Mouse (Mus musculus) hindbrain, postnatal 0 days (tissue): ENCODE measurements around the gene Lrrc4b. TPM values are rescaled to one million over a fixed set of nuclear protein-coding genes. Genes with fewer than 3 reads are reported as not detected.

ENCODE experiments used
- ATAC-seq: fragments of 200-750 bp; cut with Nextera tagmentation; 2 replicates; pipeline ENCODE4 v1.8.0; 2017; ENCODE audit warnings: mild to moderate bottlenecking, moderate TSS enrichment, moderate library complexity
- DNase-seq: peaks from one replicate; pipeline ENCODE4 v3.0.0-alpha.2; 2015; ENCODE audit warnings: low spot score
- H3K27ac ChIP-seq: fragments of 300-500 bp; sonication (generic); 2 replicates; pipeline ENCODE4 v1.5.1; 2014; ENCODE audit warnings: mild to moderate bottlenecking
- H3K27me3 ChIP-seq: fragments of 300-500 bp; sonication (generic); 2 replicates; pipeline ENCODE4 v1.6.1; 2014; ENCODE audit warnings: low read length, mixed read lengths; ENCODE audit not compliant: insufficient read depth
- H3K36me3 ChIP-seq: fragments of 300-500 bp; sonication (generic); 2 replicates; pipeline ENCODE4 v1.6.1; 2014; ENCODE audit warnings: low read length, mixed read lengths; ENCODE audit not compliant: insufficient read depth
- H3K4me1 ChIP-seq: fragments of 300-500 bp; sonication (generic); 2 replicates; pipeline ENCODE4 v1.6.1; 2014; ENCODE audit warnings: antibody characterized with exemption, low read length, mixed read lengths; ENCODE audit not compliant: insufficient read depth
- H3K4me2 ChIP-seq: fragments of 300-500 bp; sonication (generic); 2 replicates; pipeline ENCODE4 v1.6.1; 2014; ENCODE audit warnings: low read depth, mild to moderate bottlenecking, low read length, moderate library complexity, mixed read lengths
- H3K4me3 ChIP-seq: fragments of 300-500 bp; sonication (generic); 2 replicates; pipeline ENCODE4 v1.5.1; 2014; ENCODE audit warnings: low read length
- H3K9ac ChIP-seq: fragments of 300-500 bp; sonication (generic); replicated peaks from 2 replicates; pipeline ENCODE4 v1.6.1; 2014; ENCODE audit warnings: mild to moderate bottlenecking, low read length, moderate library complexity, mixed read lengths
- H3K9me3 ChIP-seq: fragments of 300-500 bp; sonication (generic); 2 replicates; pipeline ENCODE4 v1.6.1; 2016; ENCODE audit warnings: low read length, mixed read lengths
- CTCF ChIP-seq: IDR thresholded peaks from 2 replicates; pipeline ENCODE4 v1.5.1; 2016; ENCODE audit warnings: antibody characterized with exemption, control low read depth, low read depth
- WGBS: fragments of 180-500 bp; shearing (Covaris S2); extraction: QIAGEN DNeasy Blood & Tissue Kit; methylation state at CpG from one replicate; pipeline ENCODE4 v1.1.7; 2014; 5-methylcytosine and 5-hydroxymethylcytosine counted together
- polyA plus RNA-seq: library from polyadenylated mRNA; unstranded; fragments of >200 nt; fragmentation: Nextera tagmentation; extraction: Ambion mirVana; gene quantifications from 2 replicates; pipeline ENCODE4 v1.2.1, GENCODE M21; 2015
- total RNA-seq: library from RNA; depleted of rRNA; stranded (reverse); fragments of >200 nt; gene quantifications from 2 replicates; pipeline ENCODE4 v1.2.3, GENCODE M21; 2014

Gene Lrrc4b
- total and polyA plus RNA-seq, 2 experiments from 2014 or later: 19.6 to 562 TPM

DNA sequence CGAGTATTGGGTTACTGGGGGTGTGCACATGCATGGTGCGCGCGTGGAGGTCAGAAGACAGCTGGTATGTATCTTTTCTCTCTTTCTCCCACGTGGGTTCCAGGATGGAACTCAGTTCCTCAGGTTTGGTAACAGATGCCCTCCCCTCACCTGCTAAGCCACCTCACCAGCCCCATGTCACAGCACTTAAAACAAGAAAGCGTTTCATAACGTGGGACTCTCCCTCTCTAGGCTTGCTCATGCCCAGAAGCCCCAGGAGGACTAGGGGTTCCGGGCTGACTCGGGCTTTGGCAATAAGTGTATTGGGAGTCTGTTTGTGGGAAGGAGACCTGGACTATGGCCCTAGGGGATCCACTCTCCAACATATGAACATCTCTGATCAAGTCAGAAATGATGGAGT lies 5.3 kb downstream of the Lrrc4b start:
- WGBS: 76% methylated on average over 9 of the region's 9 CpGs
- no peaks in the 10 kb centered on the region for H3K9me3 ChIP-seq

DNA sequence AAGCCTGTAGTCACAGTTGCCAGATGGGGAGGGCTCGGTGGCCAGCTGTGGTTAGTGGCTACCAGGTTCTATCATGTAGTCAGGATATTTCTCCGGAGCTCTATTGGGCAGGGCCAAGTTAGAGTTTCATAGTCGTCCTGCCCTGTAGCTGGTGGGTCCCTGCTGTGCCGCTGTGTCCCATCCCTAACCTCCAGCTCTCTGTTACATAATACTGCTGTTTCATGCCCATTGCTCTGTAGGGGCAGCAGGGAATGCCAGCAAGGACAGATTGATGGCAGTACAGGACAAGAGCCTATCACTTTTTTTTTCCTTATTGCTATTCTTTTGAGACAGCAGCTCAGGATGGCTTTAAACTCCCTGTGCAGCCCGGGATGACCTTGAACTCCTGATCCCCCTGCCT lies 7.0 kb downstream of the Lrrc4b start:
- Histone ChIP-seq H3K4me2 (no peak overlapping the region), H3K9me3 (no peaks in the 10 kb centered on the region), H3K27ac (no peak overlapping the region), H3K36me3 (no peaks in the 10 kb centered on the region), H3K4me3 (no peak overlapping the region), H3K4me1 (peaks cover 14% of the 10 kb centered on the region; the same call in 1 of the 2 replicates), H3K27me3 (no peaks in the 10 kb centered on the region), H3K9ac (no peak overlapping the region)
- ATAC-seq (no peak), DNase-seq (no peak)
- 72% methylated on average over 5 of the region's 5 CpGs for WGBS
- no peak for TF ChIP-seq CTCF

More for the DNA sequence above, 5.3 kb downstream of the Lrrc4b start:
- Histone ChIP-seq H3K36me3 (no peaks in the 10 kb centered on the region), H3K27ac (no peak overlapping the region), H3K4me1 (peaks cover 25% of the 10 kb centered on the region; the same call in 1 of the 2 replicates), H3K9ac (no peak overlapping the region), H3K4me2 (no peak overlapping the region), H3K4me3 (no peak overlapping the region), H3K27me3 (no peaks in the 10 kb centered on the region)
- TF ChIP-seq CTCF: no peak
- ATAC-seq (no peak), DNase-seq (no peak)

DNA sequence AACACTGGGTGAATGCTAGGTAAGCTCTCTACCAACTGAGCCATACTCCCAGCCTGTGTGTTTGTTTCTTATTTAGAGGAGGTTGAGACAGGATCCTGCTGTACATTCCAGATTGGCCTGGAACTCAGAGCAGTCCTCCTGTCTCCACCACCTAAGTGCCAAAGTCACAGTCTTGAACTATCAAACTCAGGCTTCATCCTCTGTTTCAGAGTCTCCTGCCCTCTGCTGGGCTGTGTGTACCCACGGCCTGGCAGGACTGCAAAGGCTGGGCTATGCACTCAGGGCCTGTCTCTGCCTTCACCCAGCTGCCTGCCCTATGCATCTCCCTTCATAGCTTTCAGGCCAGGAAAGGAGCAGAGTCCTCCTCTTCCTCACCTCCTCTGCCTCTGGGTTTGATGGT lies 7.4 kb downstream of the Lrrc4b start:
- no peaks in the 10 kb centered on the region for H3K27me3 ChIP-seq
- 13% methylated on average over 1 of the region's 1 CpGs for WGBS
- no peaks in the 10 kb centered on the region for H3K36me3 ChIP-seq
- DNase-seq: peak; percentile 40
- peak; percentile 56 for TF ChIP-seq CTCF
- no peak overlapping the region for H3K4me3 ChIP-seq
- H3K27ac ChIP-seq: no peak overlapping the region
- H3K4me2 ChIP-seq: no peak overlapping the region
- ATAC-seq: no peak
- H3K4me1 ChIP-seq: peaks cover 14% of the 10 kb centered on the region
- no peak overlapping the region for H3K9ac ChIP-seq
- H3K9me3 ChIP-seq: no peaks in the 10 kb centered on the region

DNA sequence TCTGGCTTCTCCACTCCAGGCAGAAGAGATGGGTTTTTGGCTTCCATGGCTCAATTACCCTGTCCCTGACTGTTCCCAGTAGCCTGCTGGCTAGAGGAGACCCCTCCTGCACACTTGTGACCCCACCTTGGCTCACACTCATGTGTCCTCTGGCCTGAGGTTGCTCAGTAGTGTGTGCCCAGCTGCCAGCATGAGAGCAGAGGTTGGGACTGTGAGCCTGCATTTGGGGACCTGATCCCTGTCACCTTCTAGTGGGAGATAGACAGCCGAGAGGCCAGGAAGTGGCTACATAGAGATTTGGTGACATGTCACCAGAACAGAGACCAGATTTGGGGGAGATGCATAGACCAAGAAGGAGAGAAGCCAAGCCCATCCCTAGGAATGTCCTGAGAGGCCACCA lies 8.4 kb downstream of the Lrrc4b start:
- no peak overlapping the region for H3K27ac ChIP-seq
- H3K27me3 ChIP-seq: no peaks in the 10 kb centered on the region
- TF ChIP-seq CTCF: no peak
- no peak overlapping the region for H3K9ac ChIP-seq
- H3K36me3 ChIP-seq: no peaks in the 10 kb centered on the region
- peaks cover 8% of the 10 kb centered on the region for H3K4me1 ChIP-seq
- no peak for ATAC-seq
- H3K4me2 ChIP-seq: no peak overlapping the region
- no peaks in the 10 kb centered on the region for H3K9me3 ChIP-seq
- 89% methylated on average over 1 of the region's 1 CpGs for WGBS
- no peak for DNase-seq
- no peak overlapping the region for H3K4me3 ChIP-seq

DNA sequence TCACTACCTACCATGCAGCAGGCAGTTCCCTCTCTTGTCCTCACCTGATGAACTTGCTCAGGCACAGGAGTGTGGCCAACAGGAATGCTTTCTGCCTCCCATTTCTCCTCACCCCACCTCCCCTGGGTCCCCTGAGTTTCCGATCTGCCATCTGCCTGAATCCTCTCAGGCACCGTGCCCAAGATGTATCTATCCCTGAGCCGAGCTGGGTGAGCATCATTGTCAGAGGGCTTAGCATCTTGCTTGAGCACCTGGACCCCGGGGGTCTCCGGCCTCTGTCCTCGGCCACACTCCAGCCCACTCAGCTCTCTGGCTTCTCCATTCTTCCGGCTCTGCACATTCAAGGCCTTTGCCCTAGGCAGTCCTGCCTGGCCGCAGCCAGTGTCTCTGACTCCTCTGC lies 9.1 kb downstream of the Lrrc4b start:
- H3K9ac ChIP-seq: no peak overlapping the region
- peaks cover 5% of the 10 kb centered on the region; the same call in 1 of the 2 replicates for H3K4me1 ChIP-seq
- ATAC-seq (no peak), DNase-seq (no peak)
- WGBS: 47% methylated on average over 8 of the region's 8 CpGs
- no peak overlapping the region for H3K4me2 ChIP-seq
- H3K27ac ChIP-seq: no peak overlapping the region
- H3K36me3 ChIP-seq: no peaks in the 10 kb centered on the region
- H3K9me3 ChIP-seq: no peaks in the 10 kb centered on the region
- no peak overlapping the region for H3K4me3 ChIP-seq
- H3K27me3 ChIP-seq: no peaks in the 10 kb centered on the region
- no peak for TF ChIP-seq CTCF

DNA sequence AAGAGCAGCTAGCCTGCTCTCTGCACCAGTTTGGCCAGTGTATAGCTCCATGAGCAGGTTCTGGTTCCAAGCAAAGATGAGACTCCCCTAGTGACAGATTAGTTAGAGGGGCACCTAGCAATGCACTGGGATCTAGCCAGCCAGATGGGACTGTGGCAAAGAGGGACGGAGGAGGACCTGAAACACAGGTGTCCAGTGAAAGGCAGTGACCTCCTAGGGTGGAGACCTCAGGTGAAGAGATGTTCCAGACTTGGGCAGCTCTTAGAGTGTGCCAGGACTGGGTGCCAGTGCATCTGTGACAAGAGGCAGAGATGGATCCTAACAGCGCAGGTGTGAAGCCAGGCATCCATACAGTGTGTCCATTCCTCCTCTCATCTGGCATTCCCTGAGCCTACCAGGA lies 10.9 kb downstream of the Lrrc4b start:
- peaks cover 15% of the 10 kb centered on the region for H3K4me1 ChIP-seq
- ATAC-seq (no peak), DNase-seq (no peak)
- H3K4me2 ChIP-seq: no peak overlapping the region
- H3K9me3 ChIP-seq: no peaks in the 10 kb centered on the region
- 74% methylated on average over 2 of the region's 2 CpGs for WGBS
- TF ChIP-seq CTCF: no peak
- H3K36me3 ChIP-seq: no peaks in the 10 kb centered on the region
- no peaks in the 10 kb centered on the region for H3K27me3 ChIP-seq
- 0 out of 2 replicates have a peak overlapping the region, but pooled peaks have one; percentile 98 for H3K27ac ChIP-seq
- H3K9ac ChIP-seq: no peak overlapping the region; the same call in 1 of the 2 replicates
- no peak overlapping the region for H3K4me3 ChIP-seq

DNA sequence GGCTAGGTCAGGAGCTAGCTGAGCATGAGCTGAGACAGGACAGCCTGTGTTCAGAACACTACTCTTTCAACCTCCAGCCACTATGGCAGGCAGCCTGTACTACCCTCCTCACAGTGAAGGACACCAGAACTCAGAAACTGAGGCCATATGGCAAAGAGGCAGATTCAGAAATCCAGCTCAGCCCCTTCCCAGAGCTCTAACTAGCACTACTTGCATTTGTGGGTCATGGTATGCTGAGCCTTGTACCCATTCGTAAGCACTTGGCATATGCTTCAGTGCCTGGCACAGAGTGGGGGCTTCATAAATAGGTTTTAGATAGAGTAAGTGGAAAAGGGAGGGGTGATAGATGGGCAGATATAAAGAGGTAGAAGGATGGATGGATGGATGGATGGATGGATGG lies 11.7 kb downstream of the Lrrc4b start:
- Histone ChIP-seq H3K27ac (peak overlapping the region; percentile 98), H3K9me3 (no peaks in the 10 kb centered on the region), H3K4me2 (no peak overlapping the region), H3K4me1 (peaks cover 23% of the 10 kb centered on the region), H3K4me3 (no peak overlapping the region), H3K9ac (0 out of 2 replicates have a peak overlapping the region, but pooled peaks have one; percentile 13), H3K27me3 (no peaks in the 10 kb centered on the region), H3K36me3 (peaks cover 3% of the 10 kb centered on the region; the same call in 1 of the 2 replicates)
- WGBS: 83% methylated on average over 1 of the region's 1 CpGs
- DNase-seq (no peak), ATAC-seq (no peak)
- no peak for TF ChIP-seq CTCF
